Mouse (Mus musculus): ENCODE data around the gene Lcat. TPM values are rescaled to one million over a fixed set of nuclear protein-coding genes. Genes with fewer than 3 reads are reported as not detected.
A peak's percentile ranks its signal among the peaks of the same experiment; 100 is the strongest.

The Lcat gene
- polyA plus RNA-seq, 1 experiment from 2014 or later = 1.3 TPM

GRCm38 (mm10) chr8:105959350-105959749 is 16.2 kb upstream of the Lcat start:
- Histone ChIP-seq H3K27ac (ENCODE audit: low read length) (no peak overlapping the region), H3K36me3 (ENCODE audit: control insufficient read depth, insufficient read depth) (peaks cover 14% of the 10 kb centered on the region), H3K4me3 (ENCODE audit: low read length) (no peak overlapping the region), H3K27me3 (ENCODE audit: control insufficient read depth, insufficient read depth, low read length) (no peaks in the 10 kb centered on the region), H3K9ac (ENCODE audit: low read length) (no peak overlapping the region), H3K4me2 (ENCODE audit: low read depth, low read length) (no peak overlapping the region), H3K9me3 (replicated peaks; ENCODE audit: control insufficient read depth, low read length) (no peaks in the 10 kb centered on the region), H3K4me1 (ENCODE audit: control insufficient read depth, insufficient read depth, low read length) (peaks cover 35% of the 10 kb centered on the region)
- no peak for ATAC-seq (replicated peaks; ENCODE audit: extremely low read depth, insufficient read depth, low FRiP score)
- 63% methylated on average over 7 of the region's 7 CpGs for WGBS

DNA sequence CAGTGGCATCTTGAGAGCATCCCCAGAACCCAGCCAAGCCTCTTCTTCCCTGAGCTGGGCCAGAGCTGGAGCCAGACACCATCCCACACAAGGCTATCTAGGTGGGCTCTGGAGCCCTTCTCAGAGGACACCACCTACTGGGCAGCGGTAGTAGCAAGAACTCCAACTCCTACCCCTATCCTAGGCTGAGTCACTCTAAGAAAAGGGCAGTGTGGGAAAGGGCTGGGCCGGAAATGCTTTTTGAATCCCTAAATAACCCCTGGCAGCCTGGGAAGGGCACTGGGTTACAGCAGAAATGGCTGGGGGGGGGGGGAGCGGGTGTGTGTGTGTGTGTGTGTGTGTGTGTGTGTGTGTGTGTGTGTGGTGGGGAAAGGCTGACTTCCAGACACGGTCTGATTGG is 14.6 kb upstream of the Lcat start:
- Histone ChIP-seq H3K36me3 (ENCODE audit: control insufficient read depth, insufficient read depth) (peaks cover 22% of the 10 kb centered on the region), H3K9me3 (replicated peaks; ENCODE audit: control insufficient read depth, low read length) (no peaks in the 10 kb centered on the region), H3K9ac (ENCODE audit: low read length) (no peak overlapping the region), H3K27ac (ENCODE audit: low read length) (no peak overlapping the region), H3K4me1 (ENCODE audit: control insufficient read depth, insufficient read depth, low read length) (peaks cover 23% of the 10 kb centered on the region), H3K27me3 (ENCODE audit: control insufficient read depth, insufficient read depth, low read length) (no peaks in the 10 kb centered on the region), H3K4me3 (ENCODE audit: low read length) (no peak overlapping the region), H3K4me2 (ENCODE audit: low read depth, low read length) (no peak overlapping the region)
- 38% methylated on average over 3 of the region's 4 CpGs for WGBS
- ATAC-seq (replicated peaks; ENCODE audit: extremely low read depth, insufficient read depth, low FRiP score) = 0 out of 2 replicates have a peak, but pooled peaks have one; percentile 11

DNA sequence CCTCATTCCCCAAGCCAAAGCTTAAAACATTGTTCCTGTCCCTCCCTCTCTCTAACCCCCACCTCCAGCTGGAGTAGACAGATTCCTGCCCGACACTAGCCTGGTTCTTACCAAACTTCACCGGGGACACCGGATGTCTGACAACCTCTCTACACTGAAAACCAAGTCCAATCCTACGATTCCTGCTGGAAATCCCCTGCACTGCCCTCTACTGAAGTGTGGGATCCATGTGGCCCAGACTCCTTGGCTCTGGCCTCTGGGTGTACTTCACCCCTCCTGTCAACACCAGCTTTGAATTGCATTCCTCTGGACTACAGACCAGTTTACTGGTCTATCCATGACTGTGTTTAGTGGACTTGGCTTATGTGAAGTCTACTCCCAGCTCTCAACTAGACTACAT is 13.4 kb upstream of the Lcat start:
- WGBS = 39% methylated on average over 4 of the region's 4 CpGs
- Histone ChIP-seq H3K4me2 (ENCODE audit: low read depth, low read length) (no peak overlapping the region), H3K27ac (ENCODE audit: low read length) (0 out of 2 replicates have a peak overlapping the region, but pooled peaks have one; percentile 16), H3K4me1 (ENCODE audit: control insufficient read depth, insufficient read depth, low read length) (peaks cover 17% of the 10 kb centered on the region), H3K9ac (ENCODE audit: low read length) (no peak overlapping the region), H3K9me3 (replicated peaks; ENCODE audit: control insufficient read depth, low read length) (no peaks in the 10 kb centered on the region), H3K4me3 (ENCODE audit: low read length) (no peak overlapping the region), H3K36me3 (ENCODE audit: control insufficient read depth, insufficient read depth) (peaks cover 29% of the 10 kb centered on the region), H3K27me3 (ENCODE audit: control insufficient read depth, insufficient read depth, low read length) (no peaks in the 10 kb centered on the region)
- no peak for ATAC-seq (replicated peaks; ENCODE audit: extremely low read depth, insufficient read depth, low FRiP score)

- Histone ChIP-seq H3K27ac (ENCODE audit: low read length) (peak overlapping the region; percentile 68), H3K4me1 (ENCODE audit: control insufficient read depth, insufficient read depth, low read length) (peaks cover 30% of the 10 kb centered on the region), H3K27me3 (ENCODE audit: control insufficient read depth, insufficient read depth, low read length) (no peaks in the 10 kb centered on the region), H3K36me3 (ENCODE audit: control insufficient read depth, insufficient read depth) (peaks cover 43% of the 10 kb centered on the region), H3K9ac (ENCODE audit: low read length) (no peak overlapping the region), H3K4me2 (ENCODE audit: low read depth, low read length) (no peak overlapping the region), H3K4me3 (ENCODE audit: low read length) (no peak overlapping the region), H3K9me3 (replicated peaks; ENCODE audit: control insufficient read depth, low read length) (no peaks in the 10 kb centered on the region)
- whole genome bisulfite sequencing = 28% methylated on average over 7 of the region's 7 CpGs
- peak; percentile 70 for ATAC-seq (replicated peaks; ENCODE audit: extremely low read depth, insufficient read depth, low FRiP score)
Observed at GRCm38 (mm10) chr8:105951057-105951659, 8.0 kb upstream of the Lcat start.

DNA sequence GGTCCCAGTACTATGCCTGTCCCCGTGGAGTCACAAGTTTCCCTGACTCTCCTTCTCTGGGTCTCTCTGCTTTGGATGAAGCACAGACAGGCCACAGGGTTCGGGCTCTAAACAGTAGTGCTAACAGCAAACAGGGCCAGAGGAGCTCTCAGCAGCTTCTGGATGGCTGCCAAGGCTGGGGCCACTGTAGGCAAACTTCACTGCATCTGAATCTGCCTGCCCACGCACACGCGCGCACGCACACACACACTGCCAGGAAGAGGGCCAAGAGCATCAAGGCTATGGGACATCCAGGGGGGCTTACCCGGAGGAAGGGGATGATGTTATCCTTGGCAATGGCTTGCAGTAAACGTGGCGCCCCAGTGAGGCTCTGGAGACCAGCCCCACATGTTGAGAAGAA is 6.2 kb upstream of the Lcat start:
- no peak overlapping the region for H3K9ac ChIP-seq (ENCODE audit: low read length)
- peaks cover 30% of the 10 kb centered on the region for H3K4me1 ChIP-seq (ENCODE audit: control insufficient read depth, insufficient read depth, low read length)
- H3K4me3 ChIP-seq (ENCODE audit: low read length) = no peak overlapping the region
- 12% methylated on average over 10 of the region's 10 CpGs for WGBS
- peaks cover 51% of the 10 kb centered on the region for H3K36me3 ChIP-seq (ENCODE audit: control insufficient read depth, insufficient read depth)
- H3K27ac ChIP-seq (ENCODE audit: low read length) = peak overlapping the region; percentile 53
- H3K27me3 ChIP-seq (ENCODE audit: control insufficient read depth, insufficient read depth, low read length) = no peaks in the 10 kb centered on the region
- no peaks in the 10 kb centered on the region for H3K9me3 ChIP-seq (replicated peaks; ENCODE audit: control insufficient read depth, low read length)
- H3K4me2 ChIP-seq (ENCODE audit: low read depth, low read length) = no peak overlapping the region
- peak; percentile 71 for ATAC-seq (replicated peaks; ENCODE audit: extremely low read depth, insufficient read depth, low FRiP score)

DNA sequence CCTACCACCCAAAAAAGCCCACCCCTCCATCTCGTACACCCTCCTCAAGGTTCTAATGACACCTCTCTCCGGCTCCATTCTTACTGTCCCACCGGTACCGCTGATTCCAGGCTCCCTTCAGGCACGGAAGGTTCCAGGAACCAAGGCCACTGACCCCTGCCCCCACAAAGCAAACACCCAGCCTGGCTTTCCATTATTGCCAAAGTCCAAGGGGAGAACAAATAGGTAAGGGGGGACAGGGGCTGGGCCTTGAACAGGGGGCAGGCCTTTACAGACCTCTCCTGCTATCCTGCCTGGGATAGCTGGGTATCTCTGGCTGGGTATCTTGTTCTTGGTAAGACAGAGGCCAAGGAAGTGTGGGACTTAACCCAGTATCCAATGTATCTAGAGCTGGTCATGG is 640 bp downstream of the Lcat start:
- Histone ChIP-seq H3K27ac (ENCODE audit: low read length) (no peak overlapping the region), H3K4me3 (ENCODE audit: low read length) (no peak overlapping the region), H3K4me2 (ENCODE audit: low read depth, low read length) (no peak overlapping the region), H3K9me3 (replicated peaks; ENCODE audit: control insufficient read depth, low read length) (no peaks in the 10 kb centered on the region), H3K4me1 (ENCODE audit: control insufficient read depth, insufficient read depth, low read length) (peaks cover 6% of the 10 kb centered on the region), H3K27me3 (ENCODE audit: control insufficient read depth, insufficient read depth, low read length) (no peaks in the 10 kb centered on the region), H3K9ac (ENCODE audit: low read length) (no peak overlapping the region), H3K36me3 (ENCODE audit: control insufficient read depth, insufficient read depth) (peaks cover 45% of the 10 kb centered on the region)
- ATAC-seq (replicated peaks; ENCODE audit: extremely low read depth, insufficient read depth, low FRiP score) = no peak
- 93% methylated on average over 5 of the region's 5 CpGs for WGBS

DNA sequence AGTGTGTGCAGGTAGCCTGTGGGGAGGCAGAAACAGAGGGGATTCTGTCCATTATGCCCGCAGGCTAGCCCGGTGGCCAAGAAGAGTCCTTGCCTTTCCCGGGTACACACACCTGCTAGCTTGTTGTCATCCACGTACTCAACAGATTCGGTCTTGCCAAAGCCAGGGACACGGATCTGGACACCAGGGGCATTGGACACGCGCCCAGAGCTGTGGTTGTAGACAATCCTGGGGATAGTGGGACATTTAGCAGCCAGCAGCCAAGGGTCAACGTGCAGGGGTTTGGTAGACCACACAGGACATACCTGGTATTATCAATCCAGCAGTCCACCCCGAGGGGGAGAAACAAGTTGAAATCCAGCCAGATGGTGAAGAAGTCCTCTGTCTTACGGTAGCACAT is 1.2 kb downstream of the Lcat start:
- no peak overlapping the region for H3K4me3 ChIP-seq (ENCODE audit: low read length)
- H3K36me3 ChIP-seq (ENCODE audit: control insufficient read depth, insufficient read depth) = peaks cover 41% of the 10 kb centered on the region
- no peak overlapping the region for H3K9ac ChIP-seq (ENCODE audit: low read length)
- H3K4me1 ChIP-seq (ENCODE audit: control insufficient read depth, insufficient read depth, low read length) = peaks cover 6% of the 10 kb centered on the region
- H3K27ac ChIP-seq (ENCODE audit: low read length) = no peak overlapping the region
- no peaks in the 10 kb centered on the region for H3K27me3 ChIP-seq (ENCODE audit: control insufficient read depth, insufficient read depth, low read length)
- no peaks in the 10 kb centered on the region for H3K9me3 ChIP-seq (replicated peaks; ENCODE audit: control insufficient read depth, low read length)
- no peak for ATAC-seq (replicated peaks; ENCODE audit: extremely low read depth, insufficient read depth, low FRiP score)
- WGBS = 87% methylated on average over 11 of the region's 11 CpGs
- H3K4me2 ChIP-seq (ENCODE audit: low read depth, low read length) = no peak overlapping the region

DNA sequence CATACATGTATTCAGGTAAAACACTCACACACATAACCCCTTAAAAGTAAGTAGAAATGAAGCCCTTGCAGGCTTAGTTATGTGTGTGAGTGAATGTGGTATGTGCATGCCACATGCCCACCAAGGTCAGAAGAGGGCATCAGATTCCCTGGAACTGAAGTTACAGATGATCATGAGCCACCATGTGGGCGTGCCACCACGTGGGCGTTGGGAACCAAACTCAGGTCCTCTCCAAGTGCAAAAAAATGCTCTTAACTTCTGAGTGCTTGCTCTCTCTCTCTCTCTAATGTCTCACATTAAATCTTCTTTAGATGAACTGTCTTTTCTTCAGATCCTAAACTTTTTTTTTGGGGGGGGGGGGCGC is 4.9 kb downstream of the Lcat start, which contains the start of gene Psmb10:
TSS of gene Psmb10 (minus strand) at position 139 of the 364 bp plus-strand sequence.
- H3K9me3 ChIP-seq (replicated peaks; ENCODE audit: control insufficient read depth, low read length) = no peaks in the 10 kb centered on the region
- H3K4me3 ChIP-seq (ENCODE audit: low read length) = peak within 1 kb of the TSS; percentile 62
- no peak for ATAC-seq (replicated peaks; ENCODE audit: extremely low read depth, insufficient read depth, low FRiP score)
- peaks cover 18% of the 10 kb centered on the region for H3K4me1 ChIP-seq (ENCODE audit: control insufficient read depth, insufficient read depth, low read length)
- peaks cover 9% of the 10 kb centered on the region for H3K36me3 ChIP-seq (ENCODE audit: control insufficient read depth, insufficient read depth)
- H3K27me3 ChIP-seq (ENCODE audit: control insufficient read depth, insufficient read depth, low read length) = no peaks in the 10 kb centered on the region
- H3K4me2 ChIP-seq (ENCODE audit: low read depth, low read length) = peak within 1 kb of the TSS; percentile 86
- peak within 1 kb of the TSS; percentile 93 for H3K9ac ChIP-seq (ENCODE audit: low read length)
- peak within 1 kb of the TSS; percentile 91 for H3K27ac ChIP-seq (ENCODE audit: low read length)
- WGBS = 14% methylated on average over 4 of the region's 4 CpGs

DNA sequence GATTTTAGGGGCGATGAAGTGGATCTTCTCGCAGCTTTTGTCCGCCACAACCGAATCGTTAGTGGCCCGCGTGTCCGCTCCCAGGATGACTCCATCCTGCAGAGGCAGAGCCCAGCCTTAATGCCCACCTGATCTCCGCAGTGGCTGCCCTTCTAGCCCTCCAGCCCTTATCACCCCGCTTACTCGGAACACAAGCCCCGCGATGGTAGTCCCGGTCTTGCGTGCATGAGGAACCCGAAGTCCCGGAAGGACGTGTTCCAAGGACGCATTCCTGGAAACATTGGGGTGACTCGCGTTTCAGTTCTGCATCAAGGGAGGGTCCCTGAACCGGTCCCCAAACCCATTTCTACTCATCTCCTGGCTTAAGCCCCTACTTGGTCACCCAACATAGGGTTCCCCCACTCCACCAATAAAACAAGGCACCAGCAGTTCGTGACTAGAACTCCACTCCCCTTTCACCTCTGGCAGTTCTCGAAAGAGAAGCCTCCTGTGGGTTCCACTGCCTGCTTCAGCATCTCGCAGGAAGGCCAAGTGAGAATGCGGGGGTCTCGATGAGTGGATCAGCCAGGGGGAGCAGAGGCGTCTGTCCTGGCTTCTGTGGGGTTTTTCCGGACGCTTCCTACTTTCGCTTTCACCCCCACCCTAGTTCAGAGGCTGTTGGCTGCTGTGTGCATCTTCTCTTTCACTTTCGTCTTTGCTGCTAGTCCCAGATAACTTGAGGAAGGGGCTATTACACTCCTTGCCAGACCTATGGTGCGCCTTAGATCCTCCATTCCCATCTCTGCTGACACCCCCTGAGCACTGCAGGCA is 5.5 kb downstream of the Lcat start:
- Histone ChIP-seq H3K4me3 (ENCODE audit: low read length) (peak overlapping the region; percentile 62), H3K9me3 (replicated peaks; ENCODE audit: control insufficient read depth, low read length) (no peaks in the 10 kb centered on the region), H3K9ac (ENCODE audit: low read length) (peak overlapping the region; percentile 93), H3K27me3 (ENCODE audit: control insufficient read depth, insufficient read depth, low read length) (no peaks in the 10 kb centered on the region), H3K27ac (ENCODE audit: low read length) (peak overlapping the region; percentile 91), H3K36me3 (ENCODE audit: control insufficient read depth, insufficient read depth) (0 out of 2 replicates have a peak, but pooled peaks cover 3% of the 10 kb centered on the region), H3K4me1 (ENCODE audit: control insufficient read depth, insufficient read depth, low read length) (peaks cover 18% of the 10 kb centered on the region), H3K4me2 (ENCODE audit: low read depth, low read length) (peak overlapping the region; percentile 86)
- under 1% methylated on average over 33 of the region's 33 CpGs for WGBS
- 0 out of 2 replicates have a peak, but pooled peaks have one; percentile 15 for ATAC-seq (replicated peaks; ENCODE audit: extremely low read depth, insufficient read depth, low FRiP score)
